Mouse (Mus musculus) hindbrain, embryonic 13.5 days (tissue): ENCODE data around the gene Ndufb3. TPM values are rescaled to one million over a fixed set of nuclear protein-coding genes. Genes with fewer than 3 reads are reported as not detected.
"Not testable (repeated sequence)": the region's sequence is repeated elsewhere in the genome, so short reads cannot be mapped to it uniquely, and the experiment has no call there.

ENCODE experiments used
- ATAC-seq: fragments of 200-750 bp; cut with Nextera tagmentation; 2 replicates; pipeline ENCODE4 v1.8.0; 2017; ENCODE audit warnings: moderate TSS enrichment; ENCODE audit not compliant: low FRiP score
- H3K27ac ChIP-seq: fragments of 300-500 bp; sonication (generic); 2 replicates; pipeline ENCODE4 v1.5.1; 2015; ENCODE audit warnings: inconsistent platforms, mild to moderate bottlenecking, moderate library complexity
- H3K27me3 ChIP-seq: fragments of 300-500 bp; sonication (generic); 2 replicates; pipeline ENCODE4 v1.6.1; 2015; ENCODE audit warnings: mild to moderate bottlenecking, inconsistent platforms
- H3K36me3 ChIP-seq: fragments of 300-500 bp; sonication (generic); 2 replicates; pipeline ENCODE4 v1.6.1; 2015; ENCODE audit warnings: mild to moderate bottlenecking, inconsistent platforms
- H3K4me1 ChIP-seq: fragments of 300-500 bp; sonication (generic); replicated peaks from 2 replicates; pipeline ENCODE4 v1.6.1; 2015; ENCODE audit warnings: inconsistent platforms
- H3K4me2 ChIP-seq: fragments of 300-500 bp; sonication (generic); 2 replicates; pipeline ENCODE4 v1.6.1; 2015; ENCODE audit warnings: inconsistent platforms, mild to moderate bottlenecking, moderate library complexity
- H3K4me3 ChIP-seq: fragments of 300-500 bp; sonication (generic); 2 replicates; pipeline ENCODE4 v1.5.1; 2015; ENCODE audit warnings: mild to moderate bottlenecking, inconsistent platforms
- H3K9ac ChIP-seq: fragments of 300-500 bp; sonication (generic); 2 replicates; pipeline ENCODE4 v1.6.1; 2015; ENCODE audit warnings: mild to moderate bottlenecking, inconsistent platforms
- H3K9me3 ChIP-seq: fragments of 300-500 bp; sonication (generic); 2 replicates; pipeline ENCODE4 v1.6.1; 2016; ENCODE audit warnings: inconsistent platforms
- WGBS: fragments of 180-500 bp; shearing (Covaris S2); methylation state at CpG from one replicate; pipeline ENCODE4 v1.1.7; 2015; 5-methylcytosine and 5-hydroxymethylcytosine counted together
- polyA plus RNA-seq: library from polyadenylated mRNA; unstranded; fragments of >200 nt; fragmentation: Nextera tagmentation; extraction: Ambion mirVana; gene quantifications from 2 replicates; pipeline ENCODE4 v1.2.1, GENCODE M21; 2015

Gene Ndufb3
- polyA plus RNA-seq, 1 experiment from 2014 or later, result 210 TPM

DNA sequence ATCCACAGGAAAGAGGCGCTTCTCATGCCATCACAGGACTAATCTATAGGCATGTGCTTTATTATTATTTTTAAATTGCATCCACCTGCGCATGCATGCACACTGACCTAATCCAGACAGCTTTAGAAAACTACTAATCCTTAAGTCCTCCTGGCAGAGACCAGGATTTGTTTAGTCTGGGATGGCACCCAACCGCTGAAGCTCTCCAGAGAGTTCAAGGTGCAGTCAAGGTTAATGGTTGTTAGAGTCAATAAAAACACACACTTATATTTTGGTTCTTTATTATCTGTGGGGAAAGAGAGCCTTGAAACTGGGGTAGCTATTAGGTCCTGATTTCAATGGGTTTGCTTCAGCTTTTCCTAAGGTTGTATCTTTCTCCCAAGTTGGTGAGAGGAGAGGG, 35.1 kb downstream of the Ndufb3 start:
- Histone ChIP-seq H3K4me1 (no peaks in the 10 kb centered on the region; the same call in none of the 2 replicates), H3K27me3 (no peaks in the 10 kb centered on the region), H3K4me3 (no peak overlapping the region), H3K4me2 (no peak overlapping the region), H3K9me3 (no peaks in the 10 kb centered on the region), H3K27ac (no peak overlapping the region), H3K9ac (no peak overlapping the region), H3K36me3 (no peaks in the 10 kb centered on the region)
- 87% methylated on average over 3 of the region's 3 CpGs for WGBS
- ATAC-seq, result no peak

- ATAC-seq, result no peak
Measured at GRCm38 (mm10) chr1:58621996-58622748, 36.0 kb downstream of the Ndufb3 start.

DNA sequence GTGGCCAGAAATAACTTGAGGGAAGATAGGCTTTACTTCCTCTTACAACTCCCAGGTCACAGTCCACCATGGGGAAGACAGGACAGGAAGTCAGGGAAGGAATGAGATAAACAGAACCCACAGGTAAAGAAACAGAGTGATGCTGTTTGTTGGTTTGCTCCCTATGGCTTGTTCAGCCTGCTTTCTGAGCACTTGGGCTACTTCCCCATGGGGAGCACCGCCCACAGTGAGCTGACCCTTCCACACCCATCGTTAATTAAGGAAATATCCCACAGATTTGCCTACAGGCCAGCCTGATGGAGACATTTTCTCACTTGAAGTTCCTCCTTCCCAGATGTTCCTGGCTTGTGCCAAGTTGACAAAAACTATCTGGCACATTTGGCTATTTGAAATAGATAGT, 42.7 kb downstream of the Ndufb3 start:
- not testable (repeated sequence) for H3K4me3 ChIP-seq, H3K4me2 ChIP-seq, H3K9me3 ChIP-seq, H3K36me3 ChIP-seq, H3K4me1 ChIP-seq, ATAC-seq, H3K9ac ChIP-seq, H3K27ac ChIP-seq, H3K27me3 ChIP-seq
- 88% methylated on average over 2 of the region's 2 CpGs for WGBS

More at GRCm38 (mm10) chr1:58621996-58622748, 36.0 kb downstream of the Ndufb3 start:
- no peak overlapping the region for H3K4me3 ChIP-seq
- no peaks in the 10 kb centered on the region; the same call in 1 of the 2 replicates for H3K4me1 ChIP-seq
- H3K36me3 ChIP-seq, result no peaks in the 10 kb centered on the region
- H3K9ac ChIP-seq, result no peak overlapping the region
- H3K27me3 ChIP-seq, result no peaks in the 10 kb centered on the region
- H3K4me2 ChIP-seq, result no peak overlapping the region
- no peaks in the 10 kb centered on the region for H3K9me3 ChIP-seq
- H3K27ac ChIP-seq, result no peak overlapping the region
- 68% methylated on average over 7 of the region's 7 CpGs for WGBS

Other genes with a start within 250 kb of the Ndufb3 start
- 384 and 399 TPM in 2 replicates for gene Bzw1, start 193.5 kb upstream of the Ndufb3 start, polyA plus RNA-seq
- gene Clk1, start 162.3 kb upstream of the Ndufb3 start, polyA plus RNA-seq, result 174 and 180 TPM in 2 replicates
- 53.7 and 58.9 TPM in 2 replicates for gene Nif3l1, start 141.2 kb upstream of the Ndufb3 start, polyA plus RNA-seq
- gene Ppil3, start 140.9 kb upstream of the Ndufb3 start, polyA plus RNA-seq, result 52.9 and 53.6 TPM in 2 replicates
- gene Orc2, start 81.3 kb upstream of the Ndufb3 start, polyA plus RNA-seq, result 25.5 and 27.9 TPM in 2 replicates
- 9.9 and 13.5 TPM in 2 replicates for gene Fam126b, start 61 bp upstream of the Ndufb3 start, polyA plus RNA-seq
- gene Als2cr12, start 109.6 kb downstream of the Ndufb3 start, polyA plus RNA-seq, result not detected in 2 replicates
- gene Cflar, start 125.1 kb downstream of the Ndufb3 start, polyA plus RNA-seq, result 16.5 and 17.2 TPM in 2 replicates
- gene Casp8, start 209.0 kb downstream of the Ndufb3 start, polyA plus RNA-seq, result 6.9 and 8.2 TPM in 2 replicates